Mouse (Mus musculus) bone marrow macrophage, adult 2 months (primary cell): ENCODE data around the gene Pdia2.

Experiments used
- CTCF ChIP-seq: IDR thresholded peaks from 2 replicates; pipeline ENCODE4 v1.5.1; 2012; ENCODE audit warnings: low read depth, mild to moderate bottlenecking, low read length, moderate library complexity
- POLR2A ChIP-seq: IDR thresholded peaks from 2 replicates; pipeline ENCODE4 v1.6.1; 2012; ENCODE audit warnings: mild to moderate bottlenecking, low read depth, low read length, borderline replicate concordance

DNA sequence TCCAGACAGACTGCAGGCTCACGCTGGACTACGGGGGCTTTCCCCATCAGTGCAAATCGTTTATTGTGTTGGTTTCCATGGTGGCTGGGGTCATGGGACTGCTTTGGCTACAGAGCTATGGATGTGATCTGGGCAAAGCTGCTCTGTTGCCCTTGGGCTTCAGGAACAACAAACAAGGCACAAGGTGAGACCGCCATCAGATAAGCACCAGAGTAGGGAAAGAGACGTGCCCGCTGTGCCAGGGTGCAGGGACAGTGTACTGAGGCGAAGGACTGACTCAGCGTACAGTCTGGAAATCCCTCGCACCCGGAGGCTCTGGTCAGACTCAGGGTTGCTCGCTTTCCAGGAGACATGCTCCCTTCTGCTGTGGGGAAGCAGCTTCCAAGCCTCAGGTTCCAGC lies 13.8 kb upstream of the Pdia2 start:
- TF ChIP-seq POLR2A (no peak), CTCF (no peak)
